Mouse (Mus musculus): ENCODE data around the gene L3mbtl4.

The L3mbtl4 gene

GRCm38 (mm10) chr17:68640187-68640586 lies 366.6 kb downstream of the L3mbtl4 start:
- peak; percentile 9 for DNase-seq (ENCODE audit: low read depth, low spot score)

DNA sequence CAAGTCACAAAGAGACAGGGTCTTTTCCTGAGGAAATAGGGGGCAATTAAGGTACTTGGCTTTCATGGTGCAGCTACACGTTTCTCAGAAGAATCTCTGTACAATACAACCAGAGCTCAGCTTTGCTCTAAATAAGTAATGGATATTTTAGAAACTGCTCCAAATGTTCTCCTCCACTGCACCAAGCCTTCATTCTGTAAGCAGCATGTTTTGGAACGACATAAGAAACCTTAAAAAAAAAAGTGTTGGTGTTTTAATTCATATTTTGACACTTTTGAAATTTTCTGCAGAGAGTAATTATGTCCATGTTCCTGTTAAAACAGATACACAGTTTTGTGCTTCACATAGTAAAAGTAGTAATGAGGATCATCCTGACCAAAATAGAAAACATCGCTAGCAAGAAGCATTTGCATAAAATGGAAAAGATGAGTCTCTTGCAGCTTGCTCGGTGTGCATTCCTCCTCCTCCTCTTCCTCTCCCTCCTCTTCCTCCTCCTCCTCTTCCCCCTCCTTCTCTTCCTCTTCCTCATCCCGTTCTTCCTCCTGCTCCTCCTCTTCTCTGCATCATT lies 369.0 kb downstream of the L3mbtl4 start:
- DNase-seq (ENCODE audit: low read depth, low spot score): no peak

DNA sequence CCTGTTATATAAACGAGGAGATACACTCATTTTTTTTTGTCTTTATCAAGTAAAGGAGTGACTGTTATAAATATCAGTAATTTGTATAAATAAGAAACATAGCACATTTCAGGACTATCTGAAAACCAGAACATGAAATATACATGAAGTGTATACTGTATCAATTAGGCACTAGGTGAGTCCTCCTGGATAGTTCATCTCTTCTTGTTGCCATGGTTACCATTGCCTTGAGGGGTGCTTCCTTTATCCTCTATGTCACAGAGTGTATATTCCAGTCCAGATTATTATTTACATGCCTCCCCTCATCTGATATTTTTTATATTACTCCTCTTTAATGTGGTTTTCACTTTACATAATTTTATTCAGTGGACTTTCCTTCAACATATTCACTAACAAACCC lies 392.9 kb downstream of the L3mbtl4 start:
- DNase-seq (ENCODE audit: low read depth, low spot score): no peak

DNA sequence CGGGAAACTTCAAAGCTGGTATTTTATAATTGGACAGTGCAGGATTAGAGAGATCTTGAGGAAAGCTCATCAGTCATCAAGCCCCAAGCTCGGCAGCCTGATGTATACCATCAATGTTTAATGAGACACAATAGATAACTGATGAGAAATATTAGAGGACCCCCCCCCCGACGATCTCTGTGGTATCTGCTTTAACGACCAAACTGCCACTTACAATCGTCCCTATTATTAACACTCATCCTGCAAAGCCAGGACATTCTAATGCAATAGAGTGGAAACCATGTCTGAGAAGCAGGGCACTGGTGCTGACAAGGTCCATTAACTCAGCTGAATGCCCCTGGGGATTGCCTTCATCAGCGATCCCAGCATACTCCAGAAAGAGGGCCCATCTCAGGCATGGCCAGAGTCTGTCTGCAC lies 398.5 kb downstream of the L3mbtl4 start:
- DNase-seq (ENCODE audit: low read depth, low spot score): no peak

DNA sequence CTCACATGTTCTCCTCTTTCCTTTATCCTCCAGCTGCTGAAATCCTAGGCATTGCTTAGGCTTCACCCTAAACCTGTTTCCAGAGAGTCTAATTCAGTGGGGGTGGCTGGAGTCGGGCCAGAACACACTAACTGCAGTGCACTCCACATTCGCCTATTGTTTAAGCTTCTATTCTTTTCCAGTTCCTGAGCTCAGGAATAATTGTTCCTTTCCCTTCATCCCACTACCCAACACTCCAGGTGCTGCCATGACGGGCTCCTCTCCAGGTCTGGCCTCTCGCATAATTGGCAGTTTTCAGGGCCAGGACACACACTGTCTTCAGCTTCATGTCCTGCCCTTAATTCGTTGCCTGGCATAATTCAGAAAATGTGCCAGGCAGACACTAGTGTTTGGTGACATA lies 437.1 kb downstream of the L3mbtl4 start:
- DNase-seq (ENCODE audit: low read depth, low spot score): no peak

DNA sequence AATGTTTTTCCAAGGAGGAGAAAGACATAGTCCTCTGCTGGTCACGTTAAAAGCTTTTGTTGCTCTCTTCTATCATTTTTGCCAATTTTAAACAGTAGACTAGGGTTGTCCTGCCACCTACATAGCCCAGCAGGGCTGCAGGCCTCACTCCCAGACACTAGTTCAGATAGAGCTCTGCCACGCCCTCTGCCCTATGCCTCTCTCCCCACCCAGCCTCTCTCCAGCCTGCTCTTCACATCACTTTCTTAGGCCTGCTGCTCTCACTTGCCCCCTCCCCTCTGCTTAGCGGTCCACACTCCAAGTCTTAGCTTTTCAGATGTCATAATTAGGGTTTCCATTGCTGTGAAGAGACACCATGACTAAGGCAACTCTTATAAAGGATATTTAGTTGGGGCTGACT lies 437.8 kb downstream of the L3mbtl4 start:
- DNase-seq (ENCODE audit: low read depth, low spot score): no peak

DNA sequence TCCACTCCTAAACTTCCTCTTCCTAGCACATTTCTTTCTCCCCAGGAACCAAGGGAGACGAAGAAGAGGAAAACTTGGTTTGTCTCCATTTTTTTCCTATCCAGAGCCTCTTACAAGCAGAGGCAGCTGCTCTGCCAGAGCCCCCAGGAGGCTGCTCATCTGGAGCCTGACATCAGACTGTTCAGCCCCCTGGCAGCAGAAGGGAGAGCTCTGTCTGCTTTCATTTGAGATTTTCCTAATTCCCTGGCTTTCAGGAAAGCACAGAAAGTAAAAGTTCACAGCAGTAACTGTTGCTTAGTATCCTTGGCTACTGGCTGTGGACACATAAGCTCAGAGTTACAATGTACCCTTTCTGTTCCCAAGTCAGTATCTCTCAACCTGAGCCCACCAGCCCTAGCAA lies 474.7 kb downstream of the L3mbtl4 start:
- no peak for DNase-seq (ENCODE audit: low read depth, low spot score)

DNA sequence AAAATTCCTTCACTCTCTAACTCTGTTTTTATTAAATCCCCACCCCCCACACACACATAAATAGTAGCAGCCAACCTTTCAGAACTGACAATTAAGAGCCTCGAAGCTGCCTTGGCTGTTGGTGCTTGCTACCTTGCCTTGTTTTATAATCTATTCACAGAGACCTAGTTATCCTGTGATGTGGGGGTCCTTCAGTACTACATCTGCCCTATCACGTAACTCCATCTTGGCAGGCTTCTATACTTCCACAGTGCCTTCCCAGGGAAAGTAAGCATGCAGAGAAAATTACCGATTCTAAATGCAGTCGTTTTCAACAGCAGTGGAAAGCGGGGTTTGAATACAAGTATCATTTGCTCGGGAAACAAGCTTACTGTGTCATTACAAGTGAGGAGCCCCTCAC lies 476.9 kb downstream of the L3mbtl4 start:
- no peak for DNase-seq (ENCODE audit: low read depth, low spot score)

DNA sequence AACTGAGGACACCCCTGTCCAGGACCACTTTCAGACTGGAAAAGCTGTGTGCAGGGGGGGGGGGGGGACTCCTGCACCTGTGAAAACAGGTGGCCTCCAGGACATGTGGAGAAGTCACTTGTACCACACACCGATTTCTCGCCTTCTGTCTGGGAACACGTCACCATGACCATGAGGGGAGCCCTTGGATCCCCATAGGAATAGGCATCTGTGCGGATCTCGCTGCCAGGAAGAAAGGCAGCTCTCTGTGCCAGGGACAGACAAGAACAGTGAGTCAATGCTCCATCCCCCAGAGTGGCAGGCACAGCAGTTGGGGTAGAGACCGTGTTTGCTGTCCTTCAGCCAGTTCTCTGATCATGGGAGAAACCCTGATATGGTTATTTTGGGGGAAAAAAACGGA lies 479.5 kb downstream of the L3mbtl4 start:
- DNase-seq (ENCODE audit: low read depth, low spot score): no peak

DNA sequence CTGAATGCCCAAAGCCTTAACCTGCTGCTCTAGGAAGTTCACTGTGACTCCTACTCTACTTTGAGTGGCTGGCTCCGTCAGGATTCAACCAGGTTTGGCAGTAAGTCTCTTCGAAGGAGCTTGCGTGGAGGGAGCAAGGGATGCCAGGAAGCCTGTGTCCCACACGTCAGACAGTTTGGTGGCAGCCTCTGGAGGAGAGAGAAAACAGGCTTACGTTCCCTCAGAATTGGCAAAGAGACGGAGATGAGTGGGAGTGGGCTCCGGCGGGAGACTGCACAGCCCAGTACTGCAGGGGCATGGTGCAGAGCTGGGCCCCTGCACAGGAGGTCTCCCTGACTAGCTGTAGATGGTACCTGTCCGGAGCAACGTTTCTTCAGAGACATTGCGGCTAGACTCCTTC lies 481.2 kb downstream of the L3mbtl4 start:
- no peak for DNase-seq (ENCODE audit: low read depth, low spot score)

DNA sequence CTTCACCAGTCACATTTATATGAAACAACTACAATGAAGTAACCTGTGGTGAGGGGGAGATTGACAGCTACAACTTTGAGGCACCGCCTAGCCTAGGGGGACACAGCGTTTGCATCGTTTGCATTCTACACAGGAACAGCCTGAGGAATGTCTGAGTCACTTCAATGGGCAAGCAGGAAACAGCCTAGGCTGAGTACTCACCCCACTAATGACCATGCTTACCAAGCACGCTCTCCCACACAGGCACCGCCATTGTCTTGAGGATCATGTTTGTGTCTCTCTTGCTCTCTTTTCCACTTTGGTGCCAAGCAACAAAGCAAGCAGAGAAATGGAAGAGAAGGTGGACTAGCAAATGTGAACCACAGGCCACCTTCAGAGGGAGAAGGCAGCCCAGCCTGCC lies 484.8 kb downstream of the L3mbtl4 start:
- DNase-seq (ENCODE audit: low read depth, low spot score): no peak

DNA sequence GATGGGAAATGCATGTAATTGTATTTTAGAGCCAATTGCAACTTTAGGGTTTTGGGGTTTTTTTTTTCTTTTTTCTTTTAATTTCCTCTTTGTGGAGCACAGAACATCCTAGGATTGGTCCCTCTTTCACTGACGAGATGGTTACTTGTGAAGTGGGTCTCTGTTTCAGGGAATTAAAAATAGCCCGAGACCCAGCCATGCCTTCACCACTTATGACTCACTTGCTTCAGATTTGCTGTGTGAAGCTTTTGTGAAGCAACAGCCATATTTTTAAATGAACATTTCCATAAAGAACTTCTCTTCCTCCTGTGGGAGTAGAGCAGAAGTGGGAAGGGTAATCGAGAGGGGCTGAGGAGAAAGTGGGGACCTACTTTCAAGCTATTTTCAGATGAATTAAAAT lies 485.3 kb downstream of the L3mbtl4 start:
- no peak for DNase-seq (ENCODE audit: low read depth, low spot score)

DNA sequence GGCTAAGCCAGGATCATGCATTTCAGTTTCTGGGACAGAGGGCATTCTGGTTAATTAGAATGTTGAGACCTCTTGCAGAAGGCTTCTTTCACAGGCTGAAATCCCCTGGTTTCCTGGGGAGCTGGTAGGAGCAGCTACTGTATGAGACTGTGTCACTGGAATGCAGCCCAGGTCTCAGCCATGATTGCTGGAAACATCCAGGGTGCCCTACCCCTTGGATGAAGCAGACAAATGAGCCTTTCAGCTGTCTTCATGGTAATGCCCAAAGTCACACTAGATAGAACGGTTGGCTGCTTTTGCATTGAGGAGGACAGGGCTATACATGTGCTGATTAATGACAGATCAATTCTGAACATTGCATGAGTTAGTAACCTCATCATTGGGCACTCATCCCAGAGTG lies 486.4 kb downstream of the L3mbtl4 start:
- DNase-seq (ENCODE audit: low read depth, low spot score): no peak

DNA sequence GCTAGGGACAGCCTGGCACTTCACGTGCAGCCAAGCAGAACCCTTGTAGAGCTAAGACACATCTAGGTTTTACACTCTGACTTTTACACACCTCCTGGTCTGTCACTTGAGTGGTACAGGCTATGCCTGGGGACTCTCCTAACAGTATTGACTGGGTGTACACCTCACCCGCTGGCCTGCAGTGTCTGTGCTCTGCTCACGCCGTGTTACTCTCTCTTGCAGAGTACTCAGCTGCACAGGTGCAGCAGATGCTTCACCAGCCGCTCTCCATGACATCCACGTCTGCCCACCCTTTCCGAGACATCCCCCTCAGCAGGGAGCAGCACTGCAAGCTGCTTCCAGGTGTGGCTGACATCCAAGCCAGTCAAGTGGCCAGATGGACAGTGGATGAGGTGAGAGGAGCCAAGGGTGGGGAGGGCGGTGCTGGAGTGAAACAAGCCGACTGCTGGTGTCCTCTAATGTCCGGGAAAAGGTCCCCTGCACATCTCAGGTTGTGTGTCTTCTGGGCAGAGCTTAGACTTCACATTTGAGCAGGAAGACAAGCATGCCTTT lies 490.8 kb downstream of the L3mbtl4 start:
- no peak for DNase-seq (ENCODE audit: low read depth, low spot score)

DNA sequence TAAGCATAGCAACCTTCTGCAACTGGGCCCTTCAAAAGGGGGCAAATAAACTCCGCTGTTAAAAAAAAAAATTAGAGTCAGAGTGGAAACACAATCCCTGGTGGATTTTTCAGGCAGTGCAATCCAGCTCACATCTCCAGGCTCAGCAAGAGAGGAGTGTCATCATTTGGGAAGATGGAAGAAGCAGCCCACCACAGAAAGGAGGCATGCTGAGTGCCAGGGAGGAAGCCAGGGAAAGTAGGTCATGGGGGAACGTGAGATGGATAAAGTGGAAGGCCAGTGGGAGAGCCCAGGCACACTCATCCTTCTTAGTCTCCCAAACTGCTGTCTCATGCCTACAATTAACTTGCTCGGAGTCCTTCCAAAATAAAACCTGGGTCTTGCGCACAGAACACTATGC lies 496.0 kb downstream of the L3mbtl4 start:
- DNase-seq (ENCODE audit: low read depth, low spot score): no peak

- no peak for DNase-seq (ENCODE audit: low read depth, low spot score)
Observed at GRCm38 (mm10) chr17:68771046-68771750, 497.6 kb downstream of the L3mbtl4 start.

- DNase-seq (ENCODE audit: low read depth, low spot score): no peak
Observed at GRCm38 (mm10) chr17:68793741-68794140, 520.1 kb downstream of the L3mbtl4 start.

- DNase-seq (ENCODE audit: low read depth, low spot score): no peak
Observed at GRCm38 (mm10) chr17:68826323-68826722, 552.7 kb downstream of the L3mbtl4 start, which contains the start of gene Tmem200c. Tmem200c (plus strand) TSS chr17:68826623.
